Mouse (Mus musculus) CH12.LX (cell line): ENCODE data around the gene Asb13. TPM values are rescaled to one million over a fixed set of nuclear protein-coding genes. Genes with fewer than 3 reads are reported as not detected.

ENCODE experiments used
- DNase-seq: peaks from one replicate; pipeline ENCODE4 v3.0.0-alpha.2; 2013; ENCODE audit errors: extremely low read depth
- H3K27ac ChIP-seq: 2 replicates; pipeline ENCODE4 v1.5.1; 2012; ENCODE audit warnings: low read depth, mild to moderate bottlenecking, control low read depth, moderate library complexity; ENCODE audit not compliant: insufficient read depth
- H3K27me3 ChIP-seq: replicated peaks from 2 replicates; pipeline ENCODE3; 2012; ENCODE audit warnings: inconsistent platforms
- H3K36me3 ChIP-seq, 2 experiments: replicated peaks in 1 of 2; 2 replicates each; pipeline versions ENCODE3 to v1.6.1; 2012; ENCODE audit warnings: inconsistent platforms in 1 of 2, low read length in 1 of 2, mild to moderate bottlenecking in 1 of 2, mixed read lengths in 1 of 2, moderate library complexity in 1 of 2; ENCODE audit not compliant: control insufficient read depth in 1 of 2, insufficient read depth in 1 of 2
- H3K4me1 ChIP-seq, 2 experiments: 2 replicates each; pipeline ENCODE4 v1.6.1; 2012; ENCODE audit warnings: inconsistent platforms in 1 of 2, moderate library complexity in 1 of 2; ENCODE audit not compliant: insufficient read depth in 2 of 2, control insufficient read depth in 1 of 2
- H3K4me2 ChIP-seq: 2 replicates; pipeline ENCODE4 v1.6.1; 2012; ENCODE audit warnings: low read depth, mild to moderate bottlenecking, control low read depth; ENCODE audit not compliant: poor library complexity, insufficient read depth, severe bottlenecking
- H3K4me3 ChIP-seq, 3 experiments: fragments of 150-350 bp in 1 of 3; sonication (generic) in 1 of 3; replicated peaks in 1 of 3; 2 replicates each; pipeline versions ENCODE3 to v1.5.1; 2011 to 2012; ENCODE audit warnings: low read depth in 2 of 3, low read length in 2 of 3, mild to moderate bottlenecking in 2 of 3, moderate library complexity in 2 of 3, control low read depth in 1 of 3, improper control_type of control experiment in 1 of 3, inconsistent platforms in 1 of 3, mixed read lengths in 1 of 3; ENCODE audit not compliant: poor library complexity in 1 of 3
- H3K79me2 ChIP-seq: replicated peaks from 2 replicates; pipeline ENCODE4 v1.6.1; 2012; ENCODE audit warnings: mild to moderate bottlenecking, moderate library complexity; ENCODE audit not compliant: control insufficient read depth, poor library complexity, insufficient read depth, severe bottlenecking; ENCODE audit errors: extremely low read depth
- H3K9ac ChIP-seq: 2 replicates; pipeline ENCODE4 v1.6.1; 2012; ENCODE audit warnings: low read depth, mild to moderate bottlenecking, control low read depth, moderate library complexity; ENCODE audit not compliant: insufficient read depth
- H3K9me3 ChIP-seq: replicated peaks from 2 replicates; pipeline ENCODE3; 2012; ENCODE audit warnings: low read length, inconsistent platforms, mixed read lengths
- BHLHE40 ChIP-seq: IDR thresholded peaks from 2 replicates; pipeline ENCODE4 v1.6.1; 2011; ENCODE audit warnings: mild to moderate bottlenecking, low read depth, low read length, improper control_type of control experiment
- CHD1 ChIP-seq: IDR thresholded peaks from 2 replicates; pipeline ENCODE4 v1.6.1; 2012; ENCODE audit warnings: low read depth, low read length, improper control_type of control experiment, inconsistent platforms
- CHD2 ChIP-seq: IDR thresholded peaks from 2 replicates; pipeline ENCODE4 v1.6.1; 2011; ENCODE audit warnings: low read length, improper control_type of control experiment
- E2F4 ChIP-seq: IDR thresholded peaks from 2 replicates; pipeline ENCODE4 v1.6.1; 2011; ENCODE audit warnings: low read depth, low read length, improper control_type of control experiment; ENCODE audit not compliant: insufficient replicate concordance
- ELF1 ChIP-seq: IDR thresholded peaks from 2 replicates; pipeline ENCODE4 v1.6.1; 2014; ENCODE audit warnings: low read depth, mild to moderate bottlenecking, inconsistent platforms, low read length, improper control_type of control experiment
- HCFC1 ChIP-seq: IDR thresholded peaks from 2 replicates; pipeline ENCODE4 v1.6.1; 2012; ENCODE audit warnings: low read depth, mild to moderate bottlenecking, inconsistent platforms, low read length, improper control_type of control experiment
- JUND ChIP-seq: conservative IDR thresholded peaks from 2 replicates; pipeline ENCODE4 v1.6.1; 2011; ENCODE audit warnings: low read depth, low read length, improper control_type of control experiment
- MAZ ChIP-seq: IDR thresholded peaks from 2 replicates; pipeline ENCODE4 v1.6.1; 2012; ENCODE audit warnings: low read depth, mild to moderate bottlenecking, inconsistent platforms, low read length, improper control_type of control experiment, moderate library complexity
- MXI1 ChIP-seq: IDR thresholded peaks from 2 replicates; pipeline ENCODE4 v1.6.1; 2011; ENCODE audit warnings: mild to moderate bottlenecking, low read depth, low read length, improper control_type of control experiment
- MYC ChIP-seq: IDR thresholded peaks from 2 replicates; pipeline ENCODE4 v1.6.1; 2011; ENCODE audit warnings: low read depth, mild to moderate bottlenecking, improper control_type of control experiment, low read length
- NELFE ChIP-seq: IDR thresholded peaks from 2 replicates; pipeline ENCODE4 v1.6.1; 2011; ENCODE audit warnings: low read depth, low read length, improper control_type of control experiment
- NRF1 ChIP-seq: IDR thresholded peaks from 2 replicates; pipeline ENCODE4 v1.6.1; 2014; ENCODE audit warnings: low read depth, mild to moderate bottlenecking, inconsistent platforms, low read length, improper control_type of control experiment, moderate library complexity
- PAX5 ChIP-seq: IDR thresholded peaks from 2 replicates; pipeline ENCODE4 v1.6.1; 2012; ENCODE audit warnings: low read length, inconsistent platforms, mixed read lengths
- POLR2A ChIP-seq: IDR thresholded peaks from 2 replicates; pipeline ENCODE4 v1.6.1; 2011; ENCODE audit warnings: low read depth, mild to moderate bottlenecking, improper control_type of control experiment, low read length
- RAD21 ChIP-seq: IDR thresholded peaks from 2 replicates; pipeline ENCODE4 v1.6.1; 2011; ENCODE audit warnings: low read depth, mild to moderate bottlenecking, low read length, improper control_type of control experiment, moderate library complexity
- RCOR1 ChIP-seq: conservative IDR thresholded peaks from 2 replicates; pipeline ENCODE4 v1.6.1; 2012; ENCODE audit warnings: low read depth, mild to moderate bottlenecking, inconsistent platforms, low read length, improper control_type of control experiment
- SMC3 ChIP-seq: IDR thresholded peaks from 2 replicates; pipeline ENCODE4 v1.6.1; 2011; ENCODE audit warnings: low read depth, low read length, improper control_type of control experiment
- TCF12 ChIP-seq: IDR thresholded peaks from 2 replicates; pipeline ENCODE4 v1.6.1; 2014; ENCODE audit warnings: low read depth, mild to moderate bottlenecking, inconsistent platforms, low read length, improper control_type of control experiment
- USF1 ChIP-seq: IDR thresholded peaks from 2 replicates; pipeline ENCODE4 v1.6.1; 2014; ENCODE audit warnings: low read depth, mild to moderate bottlenecking, inconsistent platforms, low read length, improper control_type of control experiment
- USF2 ChIP-seq: conservative IDR thresholded peaks from 2 replicates; pipeline ENCODE4 v1.6.1; 2011; ENCODE audit warnings: low read depth, low read length, improper control_type of control experiment
- ZKSCAN1 ChIP-seq: IDR thresholded peaks from 2 replicates; pipeline ENCODE4 v1.6.1; 2012; ENCODE audit warnings: low read depth, inconsistent platforms, low read length, improper control_type of control experiment, borderline replicate concordance
- ZNF384 ChIP-seq: IDR thresholded peaks from 2 replicates; pipeline ENCODE4 v1.6.1; 2012; ENCODE audit warnings: low read depth, low read length, improper control_type of control experiment, inconsistent platforms
- dilution Hi-C: fragments of 300-500 bp; cut with MboI; formaldehyde crosslinking; loops from 2 replicates; pipeline ENCODE4 v1.14.3; 2020; ENCODE audit warnings: low sequenced_read_pairs; ENCODE audit not compliant: extremely low pct_unique_long_range_greater_than_20kb, extremely low pct_ligation_motif_present
- in situ Hi-C: fragments of 300-500 bp; cut with MboI; formaldehyde crosslinking; loops from 3 replicates; pipeline ENCODE4 v1.14.3; 2019; ENCODE audit warnings: low sequenced_read_pairs, low pct_ligation_motif_present, low pct_unique_long_range_greater_than_20kb, mixed read lengths
- polyA plus RNA-seq: library from polyadenylated mRNA; unstranded; fragments of >175 nt; gene quantifications from 2 replicates; pipeline ENCODE4 v1.2.1, GENCODE M21; 2012; ENCODE audit warnings: low read depth; ENCODE audit not compliant: insufficient read length
- total RNA-seq, 2 experiments: library from RNA; depleted of rRNA; stranded (reverse); fragments of 300-350 nt in 1 of 2; fragments of >200 nt in 1 of 2; gene quantifications; 2 replicates each; pipeline ENCODE4 v1.2.3; 2012 to 2014

The Asb13 gene
- total and polyA plus RNA-seq, 3 experiments: 0.78 to 2.0 (median 1.4) TPM

DNA sequence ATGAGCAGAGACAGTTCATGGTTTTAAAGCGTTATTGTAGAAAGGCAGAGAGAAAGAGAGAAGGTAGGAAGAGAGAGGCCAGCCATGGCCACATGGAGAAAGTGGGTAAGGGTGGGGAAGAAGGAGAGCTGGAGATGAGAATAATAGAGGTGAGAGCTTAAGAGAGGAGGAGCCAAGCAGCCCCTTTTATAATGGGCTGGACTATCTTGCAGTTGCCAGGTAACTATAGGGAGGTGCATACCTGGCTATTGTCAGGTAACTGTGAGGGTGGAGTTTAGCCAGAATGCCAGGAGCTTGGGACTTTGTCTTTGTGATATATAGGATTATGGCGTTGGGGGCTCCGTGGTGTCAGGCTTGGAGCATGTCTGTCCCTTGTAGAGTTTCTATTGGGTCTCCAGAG lies 6.7 kb upstream of the Asb13 start:
- no peak overlapping the region for H3K9ac ChIP-seq
- in situ Hi-C loops (no loop called here), dilution Hi-C loops (no loop called here)
- peaks cover 32% of the 10 kb centered on the region for H3K27me3 ChIP-seq
- peaks cover 16% of the 10 kb centered on the region for H3K9me3 ChIP-seq
- H3K4me1 ChIP-seq: no peaks in the 10 kb centered on the region
- no peak for DNase-seq
- no peaks in the 10 kb centered on the region for H3K79me2 ChIP-seq
- no peak overlapping the region for H3K27ac ChIP-seq
- H3K4me3 ChIP-seq: no peak overlapping the region
- TF ChIP-seq MXI1 (no peak), POLR2A (no peak), NELFE (no peak), CHD2 (no peak), ELF1 (no peak), E2F4 (no peak), NRF1 (no peak), TCF12 (no peak), RAD21 (no peak), ZKSCAN1 (no peak), HCFC1 (no peak), CHD1 (no peak), BHLHE40 (no peak), JUND (no peak), SMC3 (no peak), MAZ (no peak), USF2 (no peak)
- no peaks in the 10 kb centered on the region for H3K36me3 ChIP-seq
- no peak overlapping the region for H3K4me2 ChIP-seq

DNA sequence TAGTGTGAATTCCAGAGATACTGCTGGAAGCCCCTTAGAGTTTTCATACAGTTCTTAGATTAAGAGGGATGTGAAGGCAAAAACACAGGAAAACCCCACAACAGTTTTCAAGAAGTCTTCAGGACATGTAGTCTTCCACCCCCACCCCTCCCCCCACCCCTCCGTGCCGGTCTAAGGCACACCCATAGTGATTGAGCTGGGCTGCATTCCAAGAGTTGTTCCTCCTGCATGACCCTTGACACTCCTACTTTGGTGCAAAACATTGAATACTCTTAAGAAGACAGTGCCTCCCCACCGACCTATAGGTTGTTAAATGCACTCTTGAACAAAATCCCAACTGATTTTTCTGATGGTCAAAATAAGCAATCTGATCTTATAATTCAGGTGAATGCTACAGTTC lies 5.7 kb upstream of the Asb13 start:
- TF ChIP-seq BHLHE40: no peak
- TF ChIP-seq ZNF384: no peak
- TF ChIP-seq MYC: no peak
- no peak for TF ChIP-seq POLR2A
- no peak for TF ChIP-seq RCOR1
- TF ChIP-seq USF1: no peak
- no peak for TF ChIP-seq PAX5
- Histone ChIP-seq H3K9me3 (peaks cover 14% of the 10 kb centered on the region), H3K27ac (no peak overlapping the region), H3K27me3 (peaks cover 38% of the 10 kb centered on the region), H3K4me3 (no peak overlapping the region), H3K4me1 (peaks cover 0 to 2% of the 10 kb centered on the region in 2 experiments; a peak in 2 of 4 replicates), H3K36me3 (no peaks in the 10 kb centered on the region), H3K4me2 (no peak overlapping the region), H3K79me2 (no peaks in the 10 kb centered on the region), H3K9ac (no peak overlapping the region)
- in situ Hi-C loops (no loop called here), dilution Hi-C loops (no loop called here)
- no peak for DNase-seq
